Mouse (Mus musculus) MEL (cell line): ENCODE results near the gene Trim12a. TPM values are rescaled to one million over a fixed set of nuclear protein-coding genes. Genes with fewer than 3 reads are reported as not detected.
"Not testable (repeated sequence)": the region's sequence is repeated elsewhere in the genome, so short reads cannot be mapped to it uniquely, and the experiment has no call there.

Experiments
- DNase-seq: peaks from one replicate; pipeline ENCODE4 v3.0.0; 2011; ENCODE audit warnings: low read depth, low spot score
- H3K27ac ChIP-seq: 2 replicates; pipeline ENCODE4 v1.5.1; 2012; ENCODE audit warnings: low read depth, mild to moderate bottlenecking, control low read depth, low read length, moderate library complexity; ENCODE audit not compliant: control insufficient read depth
- H3K27me3 ChIP-seq, 2 experiments: fragments of 150-350 bp in 1 of 2; sonication (generic) in 1 of 2; 2 replicates each; pipeline ENCODE4 v1.6.1; 2012; ENCODE audit warnings: low read length in 2 of 2, mild to moderate bottlenecking in 2 of 2, improper control_type of control experiment in 1 of 2, moderate library complexity in 1 of 2; ENCODE audit not compliant: insufficient read depth in 2 of 2, control insufficient read depth in 1 of 2
- H3K36me3 ChIP-seq, 2 experiments: 2 replicates each; pipeline ENCODE4 v1.6.1; 2012 to 2014; ENCODE audit warnings: low read length in 2 of 2, improper control_type of control experiment in 1 of 2, inconsistent platforms in 1 of 2, mild to moderate bottlenecking in 1 of 2; ENCODE audit not compliant: insufficient read depth in 2 of 2, control insufficient read depth in 1 of 2
- H3K4me1 ChIP-seq, 2 experiments: fragments of 150-350 bp in 1 of 2; sonication (generic) in 1 of 2; 2 replicates each; pipeline ENCODE4 v1.6.1; 2012; ENCODE audit warnings: low read length in 2 of 2, improper control_type of control experiment in 1 of 2, mild to moderate bottlenecking in 1 of 2; ENCODE audit not compliant: insufficient read depth in 2 of 2, control insufficient read depth in 1 of 2
- H3K4me3 ChIP-seq, 2 experiments: fragments of 150-350 bp in 1 of 2; sonication (generic) in 1 of 2; 2 replicates each; pipeline ENCODE4 v1.5.1; 2012; ENCODE audit warnings: low read depth in 2 of 2, low read length in 2 of 2, mild to moderate bottlenecking in 2 of 2, moderate library complexity in 2 of 2, control low read depth in 1 of 2, improper control_type of control experiment in 1 of 2; ENCODE audit not compliant: control insufficient read depth in 1 of 2, insufficient read depth in 1 of 2
- H3K79me2 ChIP-seq: 2 replicates; pipeline ENCODE4 v1.6.1; 2012; ENCODE audit warnings: mild to moderate bottlenecking, low read length, moderate library complexity; ENCODE audit not compliant: control insufficient read depth, poor library complexity, insufficient read depth
- H3K9ac ChIP-seq: 2 replicates; pipeline ENCODE4 v1.6.1; 2012; ENCODE audit warnings: low read depth, mild to moderate bottlenecking, control low read depth, low read length, moderate library complexity; ENCODE audit not compliant: control insufficient read depth, poor library complexity, severe bottlenecking
- H3K9me3 ChIP-seq: fragments of 150-350 bp; sonication (generic); replicated peaks from 2 replicates; pipeline ENCODE4 v1.6.1; 2012; ENCODE audit warnings: mild to moderate bottlenecking, low read length, improper control_type of control experiment, moderate library complexity; ENCODE audit not compliant: insufficient read depth
- polyA plus RNA-seq, 2 experiments: library from polyadenylated mRNA; stranded (reverse) in 1 of 2; unstranded in 1 of 2; fragments of >175 nt in 1 of 2; fragments of >200 nt in 1 of 2; gene quantifications; 2 replicates each; pipeline versions ENCODE4 v1.2.1 to v1.2.4; 2012; ENCODE audit warnings: low replicate concordance in 2 of 2, low read depth in 1 of 2; ENCODE audit not compliant: insufficient read length in 2 of 2, insufficient read depth in 1 of 2, missing spikeins in 1 of 2
- total RNA-seq: library from RNA; depleted of rRNA; stranded (reverse); fragments of 300-350 nt; gene quantifications from 2 replicates; pipeline ENCODE4 v1.2.3, GENCODE M21; 2012; rRNA removed

Trim12a gene
- total and polyA plus RNA-seq, 3 experiments, result 0.14 TPM; not detected in 2

GRCm38 (mm10) chr7:104279361-104279760, 35.9 kb downstream of the Trim12a start:
- H3K9me3 ChIP-seq, H3K4me3 ChIP-seq, H3K79me2 ChIP-seq, DNase-seq, H3K4me1 ChIP-seq, H3K27ac ChIP-seq, H3K36me3 ChIP-seq, H3K27me3 ChIP-seq, H3K9ac ChIP-seq: not testable (repeated sequence)

GRCm38 (mm10) chr7:104265335-104265734, 49.9 kb downstream of the Trim12a start:
- not testable (repeated sequence) for H3K27me3 ChIP-seq, H3K27ac ChIP-seq, H3K9me3 ChIP-seq, DNase-seq, H3K4me1 ChIP-seq, H3K79me2 ChIP-seq, H3K9ac ChIP-seq, H3K4me3 ChIP-seq, H3K36me3 ChIP-seq

- H3K79me2 ChIP-seq, H3K9ac ChIP-seq, H3K9me3 ChIP-seq, H3K27me3 ChIP-seq, H3K4me3 ChIP-seq, H3K36me3 ChIP-seq, H3K27ac ChIP-seq, H3K4me1 ChIP-seq, DNase-seq: not testable (repeated sequence)
Observed at GRCm38 (mm10) chr7:104260380-104260779, 54.9 kb downstream of the Trim12a start.

Other genes with a start within 250 kb of the Trim12a start
- not detected in 2 replicates for gene Olfr644, start 243.6 kb downstream of the Trim12a start, total RNA-seq
- gene Olfr644, start 243.6 kb downstream of the Trim12a start, polyA plus RNA-seq, result not detected
- gene Olfr645, start 230.0 kb downstream of the Trim12a start, total RNA-seq, result not detected in 2 replicates
- not detected for gene Olfr645, start 230.0 kb downstream of the Trim12a start, polyA plus RNA-seq
- gene Olfr646, start 210.6 kb downstream of the Trim12a start, total RNA-seq, result not detected in 2 replicates
- not detected for gene Olfr646, start 210.6 kb downstream of the Trim12a start, polyA plus RNA-seq
- not detected in 2 replicates for gene Ubqln5, start 185.6 kb downstream of the Trim12a start, total RNA-seq
- gene Ubqln5, start 185.6 kb downstream of the Trim12a start, polyA plus RNA-seq, result not detected
- gene Olfr643, start 178.1 kb downstream of the Trim12a start, total RNA-seq, result not detected in 2 replicates
- not detected for gene Olfr643, start 178.1 kb downstream of the Trim12a start, polyA plus RNA-seq
- not detected in 2 replicates for gene Ubqln3, start 172.2 kb downstream of the Trim12a start, total RNA-seq
- not detected for gene Ubqln3, start 172.2 kb downstream of the Trim12a start, polyA plus RNA-seq
- gene Ubqlnl, start 164.9 kb downstream of the Trim12a start, total RNA-seq, result not detected in 2 replicates
- gene Ubqlnl, start 164.9 kb downstream of the Trim12a start, polyA plus RNA-seq, result not detected
- not detected in 2 replicates for gene Olfm5, start 150.6 kb downstream of the Trim12a start, total RNA-seq
- gene Olfm5, start 150.6 kb downstream of the Trim12a start, polyA plus RNA-seq, result not detected
- gene Olfr648, start 132.1 kb downstream of the Trim12a start, total RNA-seq, result not detected in 2 replicates
- not detected for gene Olfr648, start 132.1 kb downstream of the Trim12a start, polyA plus RNA-seq
- not detected in 2 replicates for gene Olfr649, start 119.5 kb downstream of the Trim12a start, total RNA-seq
- not detected for gene Olfr649, start 119.5 kb downstream of the Trim12a start, polyA plus RNA-seq
- gene Trim6, start 96.7 kb downstream of the Trim12a start, total RNA-seq, result not detected in 2 replicates
- gene Trim6, start 96.7 kb downstream of the Trim12a start, polyA plus RNA-seq, result 1 to 10 TPM in 1 of 2 experiments, not detected in 1; 4.1 TPM
- 0.23 and 0.42 TPM in 2 replicates for gene Trim34a, start 71.0 kb downstream of the Trim12a start, total RNA-seq
- gene Trim34a, start 71.0 kb downstream of the Trim12a start, polyA plus RNA-seq, result under 1 TPM in 1 of 2 experiments, not detected in 1; 0.58 TPM
- not detected in 2 replicates for gene Trim5, start 27.4 kb downstream of the Trim12a start, total RNA-seq
- gene Trim5, start 27.4 kb downstream of the Trim12a start, polyA plus RNA-seq, result under 1 TPM in 1 of 2 experiments, not detected in 1; 0.11 TPM
- 0.42 and 0.69 TPM in 2 replicates for gene Trim34b, start 14.0 kb upstream of the Trim12a start, total RNA-seq
- gene Trim34b, start 14.0 kb upstream of the Trim12a start, polyA plus RNA-seq, result under 1 TPM in 1 of 2 experiments, not detected in 1; 0.74 TPM
- 4.8 and 5.0 TPM in 2 replicates for gene Trim12c, start 37.9 kb upstream of the Trim12a start, total RNA-seq
- gene Trim12c, start 37.9 kb upstream of the Trim12a start, polyA plus RNA-seq, result 1 to 10 TPM in 1 of 2 experiments, not detected in 1; 6.9 TPM
- not detected in 2 replicates for gene Trim30b, start 54.4 kb upstream of the Trim12a start, total RNA-seq
- gene Trim30b, start 54.4 kb upstream of the Trim12a start, polyA plus RNA-seq, result under 1 TPM in 1 of 2 experiments, not detected in 1; 0.04 TPM
- gene Trim30c, start 85.4 kb upstream of the Trim12a start, total RNA-seq, result 0.12 and 0.13 TPM in 2 replicates
- not detected for gene Trim30c, start 85.4 kb upstream of the Trim12a start, polyA plus RNA-seq
- 1.1 and 1.7 TPM in 2 replicates for gene Trim30a, start 149.7 kb upstream of the Trim12a start, total RNA-seq
- under 1 TPM in 1 of 2 experiments, not detected in 1; 0.45 TPM for gene Trim30a, start 149.7 kb upstream of the Trim12a start, polyA plus RNA-seq
- gene Trim30d, start 192.4 kb upstream of the Trim12a start, total RNA-seq, result not detected in 2 replicates
- gene Trim30d, start 192.4 kb upstream of the Trim12a start, polyA plus RNA-seq, result not detected
- gene Olfr651, start 234.7 kb upstream of the Trim12a start, total RNA-seq, result not detected in 2 replicates
- not detected for gene Olfr651, start 234.7 kb upstream of the Trim12a start, polyA plus RNA-seq
- gene Olfr652, start 245.4 kb upstream of the Trim12a start, total RNA-seq, result not detected in 2 replicates
- not detected for gene Olfr652, start 245.4 kb upstream of the Trim12a start, polyA plus RNA-seq